Mouse (Mus musculus) layer of hippocampus, adult 9-10 months (tissue): Measurements from ENCODE around the gene Gse1.

Experiments
- DNase-seq: peaks from one replicate; pipeline ENCODE4 v3.0.0; 2022; ENCODE audit warnings: low spot score

Gse1 gene

GRCm38 (mm10) chr8:120485116-120485515 lies 256.9 kb downstream of the Gse1 start:
- no peak for DNase-seq

- no peak for DNase-seq
These were observed 257.6 kb downstream of the Gse1 start for GRCm38 (mm10) chr8:120485551-120486476.

GRCm38 (mm10) chr8:120486477-120487376 lies 258.5 kb downstream of the Gse1 start:
- DNase-seq: no peak

GRCm38 (mm10) chr8:120487377-120487728 lies 259.1 kb downstream of the Gse1 start:
- DNase-seq: no peak

- DNase-seq: no peak
These were observed 259.7 kb downstream of the Gse1 start for GRCm38 (mm10) chr8:120487729-120488510.

DNA sequence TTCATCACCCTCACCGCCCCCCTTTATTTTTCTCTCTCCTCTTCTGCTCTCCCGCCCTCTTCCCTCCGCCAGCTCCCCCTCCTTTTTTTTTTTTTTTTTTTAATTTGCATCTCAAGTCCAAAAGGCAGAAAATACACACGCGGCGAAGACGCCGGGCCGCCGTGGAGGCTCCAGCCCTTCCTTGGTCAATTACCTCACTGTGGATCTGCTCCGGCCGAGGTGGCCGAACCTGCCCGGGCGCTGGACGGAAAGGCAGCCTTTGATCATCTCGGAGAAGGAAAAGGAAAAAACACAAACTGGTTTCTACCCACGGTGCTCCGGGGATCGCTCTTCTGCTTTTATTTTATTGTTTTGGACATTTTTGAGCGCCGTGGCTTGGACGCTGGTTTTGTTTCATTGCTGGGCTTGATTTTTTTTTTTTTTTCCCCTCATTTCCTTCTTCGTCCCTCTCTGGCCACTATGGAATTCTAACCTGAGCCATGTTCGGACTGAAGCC lies 260.4 kb downstream of the Gse1 start:
- no peak for DNase-seq

DNA sequence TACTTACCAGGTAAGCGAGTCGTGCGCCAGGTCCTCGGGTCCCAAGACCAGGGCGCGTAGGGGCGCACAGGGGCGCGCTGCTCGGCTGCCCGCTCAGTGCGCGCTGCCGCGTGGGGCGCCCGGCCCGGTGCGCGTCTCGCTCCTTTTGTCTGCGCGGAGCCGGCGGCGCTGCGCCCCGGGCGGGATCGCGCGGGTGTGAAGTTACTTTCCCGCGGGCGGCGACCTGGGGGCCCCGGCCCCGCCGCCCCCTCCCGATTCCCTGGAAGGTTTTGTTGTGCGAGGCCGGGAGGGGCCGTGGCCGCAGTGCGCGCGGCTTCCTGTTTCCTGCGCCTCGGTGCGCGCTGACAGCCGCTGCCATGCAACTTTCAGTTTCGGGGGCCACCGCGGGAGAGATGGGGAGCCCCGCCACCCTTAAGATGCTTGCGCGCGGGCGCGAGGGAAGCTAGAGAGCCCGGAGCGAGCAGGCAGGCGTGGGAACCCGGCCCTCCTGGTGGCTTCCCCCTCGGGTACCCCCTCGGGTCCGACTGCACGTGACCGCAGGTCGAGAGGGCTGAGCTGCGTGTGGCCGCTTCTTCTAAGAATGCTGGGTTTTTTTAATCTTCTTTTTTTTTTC lies 261.0 kb downstream of the Gse1 start:
- no peak for DNase-seq

DNA sequence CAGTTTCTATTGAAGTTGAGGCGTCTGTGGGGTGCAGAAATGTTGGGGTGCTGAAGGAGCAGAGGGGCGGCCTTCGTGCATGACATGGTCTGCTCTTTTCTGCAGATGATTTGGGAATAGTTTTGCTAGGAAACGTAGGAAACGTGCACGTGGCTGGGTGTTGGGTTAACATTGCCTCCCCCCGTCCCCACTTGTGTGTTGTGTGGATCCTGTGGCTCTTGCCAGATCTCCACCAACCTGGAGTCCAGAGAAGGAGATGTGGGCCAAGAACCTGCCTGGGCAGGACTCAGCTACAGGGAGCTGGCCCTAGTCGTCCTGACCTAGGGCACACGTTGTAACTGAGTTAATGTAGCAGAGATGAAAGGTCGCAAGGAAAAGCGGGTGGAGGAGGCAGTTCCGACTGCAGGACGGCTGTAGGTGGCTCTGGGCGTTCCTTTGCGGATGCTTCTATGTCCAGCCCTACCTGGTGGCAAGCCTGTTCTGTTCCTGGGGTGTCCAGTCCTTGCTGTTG lies 261.6 kb downstream of the Gse1 start:
- no peak for DNase-seq

DNA sequence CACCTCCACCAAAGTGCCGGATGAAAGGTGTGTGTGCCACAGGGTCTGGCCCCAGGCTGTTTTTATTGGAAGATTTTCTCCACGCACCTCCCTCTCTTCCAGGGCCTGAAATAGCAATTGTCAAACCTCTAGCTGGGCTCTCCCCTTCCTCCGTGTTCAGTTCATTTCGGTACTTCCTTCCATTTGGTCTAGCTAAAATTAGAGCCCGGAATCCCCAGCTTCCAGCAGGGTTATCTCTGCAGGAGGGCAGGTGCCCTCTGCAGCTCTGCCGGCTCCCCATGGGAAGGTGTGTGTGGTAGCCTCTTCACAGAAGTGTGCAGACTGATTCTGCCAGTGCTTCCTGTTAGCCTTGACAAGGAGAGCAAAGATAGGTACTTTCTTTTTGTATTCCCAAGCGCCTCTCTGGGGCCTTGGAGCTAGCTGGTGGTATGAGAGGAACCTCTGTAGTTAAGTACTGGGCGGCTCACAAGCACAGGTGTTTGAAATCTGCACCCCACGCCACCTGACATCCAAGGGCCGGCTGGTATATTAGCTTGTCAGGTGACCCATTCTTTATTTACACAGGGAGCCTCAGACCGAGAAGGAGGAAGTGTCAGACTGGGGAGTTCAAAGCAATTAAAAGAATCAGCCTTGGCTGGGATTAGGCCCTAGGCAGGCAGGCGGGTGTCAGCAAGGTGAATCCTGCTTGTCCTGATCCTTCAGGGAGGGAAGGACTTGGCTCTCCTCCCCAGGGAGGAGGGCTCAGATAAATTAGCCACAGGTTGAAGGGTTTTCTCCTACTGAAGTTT lies 262.3 kb downstream of the Gse1 start:
- no peak for DNase-seq

GRCm38 (mm10) chr8:120491166-120491793 lies 263.0 kb downstream of the Gse1 start:
- no peak for DNase-seq

DNA sequence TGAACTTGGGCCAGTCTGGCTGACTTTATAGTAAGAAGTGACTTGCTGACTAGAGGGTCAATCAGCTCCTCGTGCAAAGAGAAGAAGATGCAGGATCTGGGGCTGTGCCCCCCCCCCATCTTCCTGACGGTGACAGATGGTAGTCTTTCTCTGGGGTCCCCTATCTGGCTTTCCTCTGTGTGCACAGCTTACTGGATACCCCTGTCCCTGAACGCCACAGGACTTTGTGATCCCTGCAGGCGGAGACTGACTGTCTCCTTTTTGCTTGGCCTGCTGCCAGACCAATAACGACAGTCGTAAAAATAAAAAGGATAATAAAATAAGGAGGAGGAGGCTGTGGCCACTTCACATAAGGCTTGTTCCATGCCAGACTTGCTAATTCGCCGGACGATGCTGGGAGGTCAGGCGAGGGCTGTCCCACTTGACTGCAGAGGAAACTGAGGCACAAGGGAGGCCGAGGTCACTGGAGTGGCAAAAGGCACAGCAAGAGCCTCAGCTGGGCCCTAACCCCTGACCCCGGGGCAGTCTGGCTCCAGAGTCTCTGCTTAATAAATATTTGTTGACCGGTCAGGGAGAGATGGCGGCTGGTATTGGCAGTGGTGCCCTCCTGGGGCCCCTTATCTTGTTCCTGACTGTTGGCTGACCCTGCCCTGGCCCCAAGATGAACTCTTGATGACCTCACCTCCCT lies 264.1 kb downstream of the Gse1 start:
- DNase-seq: no peak

GRCm38 (mm10) chr8:120492881-120493220 lies 264.6 kb downstream of the Gse1 start:
- DNase-seq: no peak

GRCm38 (mm10) chr8:120493508-120494464 lies 265.5 kb downstream of the Gse1 start:
- DNase-seq: no peak

DNA sequence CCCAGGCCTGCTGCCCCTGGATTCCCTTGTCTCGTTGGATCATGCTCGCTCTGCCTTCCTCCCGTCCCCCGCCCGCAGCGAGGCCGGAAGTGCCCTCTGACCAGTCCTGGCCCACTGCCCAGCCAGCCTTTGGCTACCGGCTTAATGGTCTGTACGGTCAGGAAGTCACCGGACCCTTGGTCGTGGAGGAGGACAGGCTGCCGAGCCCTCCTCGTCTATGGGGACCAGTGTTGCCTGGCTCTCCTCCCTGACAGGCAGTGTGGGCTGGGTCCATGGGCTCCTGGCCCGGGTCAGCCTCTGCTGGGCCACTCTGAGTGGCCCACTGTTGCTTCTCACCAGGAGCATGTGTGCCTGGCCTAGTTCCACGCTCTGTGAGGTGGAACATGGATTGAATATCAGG lies 266.6 kb downstream of the Gse1 start:
- DNase-seq: no peak

DNA sequence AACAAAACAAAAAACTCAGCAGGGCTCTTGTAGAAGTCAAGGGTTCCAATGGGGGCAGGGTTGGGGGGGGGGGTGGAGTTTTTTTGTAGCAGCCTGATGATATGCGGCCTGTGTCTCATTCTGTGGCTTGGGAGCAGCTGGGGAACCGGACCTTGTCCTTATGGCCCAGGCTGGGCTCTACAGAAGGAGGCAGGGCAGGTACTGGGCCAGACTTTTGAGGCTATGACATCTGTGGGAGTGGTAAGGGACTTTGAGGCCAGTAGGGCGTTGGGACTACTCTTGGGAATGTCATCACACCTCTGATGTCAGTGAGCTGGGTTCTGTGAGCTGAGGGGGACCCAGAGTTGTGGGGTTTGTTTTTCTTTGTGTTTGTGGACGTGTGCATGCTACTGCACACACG lies 267.2 kb downstream of the Gse1 start:
- no peak for DNase-seq

DNA sequence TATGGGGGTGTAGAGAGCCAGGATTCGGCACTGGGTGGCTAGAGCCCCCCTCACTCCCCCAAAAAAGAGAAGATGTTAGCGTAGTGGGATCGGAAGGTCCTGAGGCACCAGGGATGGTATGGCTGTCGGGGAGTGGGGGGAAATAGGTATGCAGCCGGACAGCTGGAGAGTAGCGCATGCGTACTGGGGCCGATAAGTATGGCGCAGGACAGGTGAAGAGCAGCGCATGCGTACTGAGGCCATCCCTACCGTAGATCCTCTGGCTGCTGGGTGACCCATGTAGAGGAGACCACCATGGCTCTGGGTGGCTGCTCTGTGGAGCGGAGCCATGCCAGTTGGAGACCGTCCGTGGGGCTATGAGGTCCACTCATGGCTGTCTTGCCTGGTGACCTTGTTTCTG lies 268.2 kb downstream of the Gse1 start:
- no peak for DNase-seq

- DNase-seq: no peak
These were observed 269.3 kb downstream of the Gse1 start for GRCm38 (mm10) chr8:120497503-120497946.

- DNase-seq: no peak
These were observed 270.1 kb downstream of the Gse1 start for GRCm38 (mm10) chr8:120498349-120498831.
